Mouse (Mus musculus): ENCODE measurements at regions not wholly inside any gene's neighbourhood (a gene's known extent, or its start where the extent isn't known, plus 50 kb on each side); places are given as distances from the start of the nearest gene placed in this dataset.

- DNase-seq: no peak
These were observed 535.3 kb upstream of the Adgrl3 start for GRCm38 (mm10) chr5:80484676-80485075.

GRCm38 (mm10) chr5:80488332-80488731, 531.6 kb upstream of the Adgrl3 start:
- DNase-seq: no peak

- peak; percentile 14 for DNase-seq
These were observed 511.3 kb upstream of the Adgrl3 start for GRCm38 (mm10) chr5:80508672-80509071.

DNA sequence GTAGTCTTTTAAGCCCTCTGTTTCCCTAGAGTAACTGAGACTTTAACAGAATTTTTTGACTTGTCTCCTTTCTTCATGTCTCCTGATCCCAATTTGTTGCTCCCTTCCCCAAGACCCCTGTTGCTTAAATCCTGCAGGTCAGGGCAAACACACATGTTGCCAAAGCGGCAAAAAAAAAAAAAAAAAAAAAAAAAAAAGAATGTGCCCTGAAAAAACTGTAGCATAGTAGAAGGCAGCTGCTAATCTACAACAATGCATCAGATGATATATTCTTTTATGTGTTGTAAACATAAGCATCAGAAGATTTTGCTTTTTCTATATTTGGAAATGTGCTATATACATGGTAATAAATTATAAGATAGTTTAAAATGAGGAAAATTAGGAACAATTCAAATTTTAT, 479.9 kb upstream of the Adgrl3 start:
- no peak for DNase-seq

DNA sequence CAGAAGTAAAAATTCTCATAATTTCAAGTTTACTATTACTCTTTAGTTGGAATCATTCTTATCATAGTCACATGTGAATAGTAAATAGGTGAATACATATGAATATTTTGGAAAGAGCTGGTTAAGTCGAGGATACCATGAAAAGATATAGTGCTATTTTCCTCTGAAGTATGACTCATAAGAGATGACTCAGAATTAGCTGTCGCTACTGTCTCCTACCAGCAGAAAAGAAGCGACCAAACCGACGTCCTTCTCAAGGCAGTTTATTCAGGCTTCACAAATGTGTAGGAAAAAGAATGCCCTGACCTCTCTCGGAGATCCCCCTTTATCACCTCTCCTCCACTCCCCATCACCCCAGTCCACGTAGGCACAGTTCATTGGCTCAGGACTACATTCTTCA, 468.3 kb upstream of the Adgrl3 start:
- DNase-seq: peak; percentile 5

GRCm38 (mm10) chr5:80578741-80579140, 441.2 kb upstream of the Adgrl3 start:
- DNase-seq: no peak

DNA sequence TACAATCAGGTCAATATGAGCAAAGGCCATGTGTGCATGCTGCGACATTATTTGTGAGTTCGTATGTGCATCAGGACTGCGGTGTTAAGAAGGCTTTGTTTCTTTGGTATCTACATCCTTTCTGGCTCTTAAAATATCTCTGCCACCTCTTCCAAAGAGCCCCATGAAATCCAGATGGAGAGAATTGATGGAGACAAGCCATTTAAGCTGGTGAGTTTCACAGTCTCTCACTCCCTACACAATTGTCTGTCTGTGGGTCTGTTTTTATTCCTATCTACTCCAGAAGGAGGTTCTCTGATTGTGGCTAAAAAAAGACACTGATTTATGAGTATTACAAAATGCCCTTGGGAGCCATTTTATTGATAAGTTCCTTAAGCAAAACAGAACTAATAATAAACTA, 408.4 kb upstream of the Adgrl3 start:
- DNase-seq: no peak

DNA sequence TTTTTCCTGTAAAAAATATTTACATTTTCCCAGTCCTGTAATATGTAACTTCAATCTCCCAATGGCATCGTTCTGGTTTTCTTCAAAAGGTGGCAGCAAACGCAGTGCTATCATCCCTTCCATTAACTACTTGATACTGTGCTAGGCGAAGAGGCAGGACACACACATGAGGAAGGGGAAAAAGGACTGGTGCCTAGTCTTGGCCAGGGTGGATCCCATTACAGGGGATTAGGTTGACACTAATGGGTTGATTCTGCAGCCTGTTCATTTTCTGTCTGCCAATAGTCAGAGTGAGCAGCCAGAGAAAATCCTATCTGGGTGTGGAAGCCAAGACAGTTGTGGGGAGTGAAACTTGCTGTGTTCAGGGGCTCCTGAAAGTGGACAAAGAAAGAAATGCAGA, 392.7 kb upstream of the Adgrl3 start:
- no peak for DNase-seq

- DNase-seq: no peak
These were observed 360.9 kb upstream of the Adgrl3 start for GRCm38 (mm10) chr5:80659043-80659442.

- no peak for DNase-seq
These were observed 360.4 kb upstream of the Adgrl3 start for GRCm38 (mm10) chr5:80659530-80659929.

DNA sequence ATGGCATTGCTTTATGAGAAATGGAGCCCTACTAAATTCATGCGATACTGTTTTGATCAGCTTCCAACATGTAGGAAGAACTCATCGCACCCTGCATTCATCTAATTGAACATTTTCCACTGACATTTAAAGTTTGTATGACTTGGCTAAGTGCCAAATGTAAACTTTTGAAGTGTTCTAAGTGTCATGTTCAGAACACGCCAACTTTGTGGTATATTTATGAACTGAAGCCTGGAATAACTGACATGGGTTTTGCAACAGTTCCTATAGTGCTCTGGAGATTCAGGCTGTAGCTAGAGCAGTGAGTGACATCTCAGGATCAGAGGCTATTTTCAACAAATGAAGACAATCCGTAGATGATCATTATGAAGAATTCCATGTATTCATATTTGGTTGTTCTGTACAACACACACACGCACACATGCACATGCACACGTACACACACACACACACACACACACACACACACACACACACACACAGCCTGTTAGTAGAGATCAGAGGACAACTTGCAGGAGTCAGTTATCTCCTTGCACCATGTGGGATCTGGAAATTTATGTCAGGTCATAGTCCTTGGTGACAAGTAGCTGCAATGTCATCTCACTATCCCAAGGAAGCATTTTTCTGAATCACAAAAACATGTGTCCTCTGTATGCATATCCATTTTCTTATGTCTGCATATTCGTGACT, 349.5 kb upstream of the Adgrl3 start:
- no peak for DNase-seq

DNA sequence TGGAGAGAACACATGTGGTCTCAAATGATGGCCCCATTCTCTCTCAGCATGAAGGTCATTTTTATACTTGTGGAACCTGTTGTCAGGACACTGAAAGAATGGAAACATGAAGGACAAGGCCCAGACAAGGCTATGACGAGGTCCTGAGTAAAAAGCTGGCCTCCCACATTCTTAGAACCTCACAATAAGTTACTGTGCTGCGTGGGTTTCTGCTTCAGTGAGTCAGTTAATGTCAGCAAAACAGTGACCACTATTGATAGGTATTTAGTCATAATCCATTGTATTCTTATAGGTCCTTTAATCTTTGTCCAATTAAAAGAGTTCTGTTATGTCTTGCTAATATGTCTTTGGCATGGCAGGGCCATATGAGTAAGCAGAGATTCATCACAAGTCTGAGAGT, 336.5 kb upstream of the Adgrl3 start:
- no peak for DNase-seq

GRCm38 (mm10) chr5:80700848-80701247, 319.1 kb upstream of the Adgrl3 start:
- DNase-seq: no peak

GRCm38 (mm10) chr5:80704732-80705131, 315.2 kb upstream of the Adgrl3 start:
- DNase-seq: no peak

- no peak for DNase-seq
These were observed 313.3 kb upstream of the Adgrl3 start for GRCm38 (mm10) chr5:80706645-80707056.

All from right cerebral cortex, postnatal 25 days (tissue).